Mouse (Mus musculus): ENCODE data around the gene Ppm1l. TPM values are rescaled to one million over a fixed set of nuclear protein-coding genes. Genes with fewer than 3 reads are reported as not detected.
"Not testable (repeated sequence)": the region's sequence is repeated elsewhere in the genome, so short reads cannot be mapped to it uniquely, and the experiment has no call there.

Ppm1l gene
- polyA plus RNA-seq, 1 experiment from 2014 or later, result 3.4 TPM

GRCm38 (mm10) chr3:69416112-69416511 lies 99.5 kb downstream of the Ppm1l start:
- Histone ChIP-seq H3K4me2 (ENCODE audit: low read depth, low read length) (no peak overlapping the region), H3K4me1 (ENCODE audit: control insufficient read depth, insufficient read depth, low read length) (no peaks in the 10 kb centered on the region), H3K27me3 (replicated peaks; ENCODE audit: control insufficient read depth, insufficient read depth, low read length) (no peaks in the 10 kb centered on the region), H3K4me3 (ENCODE audit: low read length) (no peak overlapping the region), H3K9ac (ENCODE audit: low read depth, low read length) (no peak overlapping the region), H3K27ac (ENCODE audit: low read length) (no peak overlapping the region), H3K9me3 (ENCODE audit: control insufficient read depth, low read length) (no peaks in the 10 kb centered on the region), H3K36me3 (ENCODE audit: control insufficient read depth, insufficient read depth, low read length) (no peaks in the 10 kb centered on the region)
- 75% methylated on average over 6 of the region's 6 CpGs for WGBS
- ATAC-seq, result no peak

DNA sequence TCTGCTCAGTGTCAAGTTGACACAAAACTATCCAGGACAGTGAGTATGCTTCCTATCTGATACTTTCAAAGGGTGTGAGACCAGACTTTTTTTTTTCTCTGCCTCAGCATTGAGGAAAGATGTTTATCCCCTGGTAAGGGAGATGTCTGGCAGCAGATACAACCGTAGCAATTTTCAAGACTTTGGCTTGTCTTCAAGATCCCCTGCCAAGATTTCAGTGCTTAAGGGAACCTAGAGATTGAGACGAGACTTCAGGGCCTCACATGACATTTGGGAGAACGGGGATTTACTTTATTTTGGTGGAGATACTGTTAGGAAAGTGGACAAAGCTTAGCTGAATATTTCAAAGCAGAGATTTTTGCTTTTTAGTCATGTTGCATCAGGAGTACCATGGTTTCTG lies 106.1 kb downstream of the Ppm1l start:
- no peaks in the 10 kb centered on the region for H3K4me1 ChIP-seq (ENCODE audit: control insufficient read depth, insufficient read depth, low read length)
- no peak overlapping the region for H3K27ac ChIP-seq (ENCODE audit: low read length)
- no peak for ATAC-seq
- no peak overlapping the region for H3K4me3 ChIP-seq (ENCODE audit: low read length)
- H3K27me3 ChIP-seq (replicated peaks; ENCODE audit: control insufficient read depth, insufficient read depth, low read length), result no peaks in the 10 kb centered on the region
- WGBS, result 51% methylated on average over 3 of the region's 3 CpGs
- no peak overlapping the region for H3K9ac ChIP-seq (ENCODE audit: low read depth, low read length)
- H3K9me3 ChIP-seq (ENCODE audit: control insufficient read depth, low read length), result no peaks in the 10 kb centered on the region
- H3K4me2 ChIP-seq (ENCODE audit: low read depth, low read length), result no peak overlapping the region
- H3K36me3 ChIP-seq (ENCODE audit: control insufficient read depth, insufficient read depth, low read length), result no peaks in the 10 kb centered on the region

DNA sequence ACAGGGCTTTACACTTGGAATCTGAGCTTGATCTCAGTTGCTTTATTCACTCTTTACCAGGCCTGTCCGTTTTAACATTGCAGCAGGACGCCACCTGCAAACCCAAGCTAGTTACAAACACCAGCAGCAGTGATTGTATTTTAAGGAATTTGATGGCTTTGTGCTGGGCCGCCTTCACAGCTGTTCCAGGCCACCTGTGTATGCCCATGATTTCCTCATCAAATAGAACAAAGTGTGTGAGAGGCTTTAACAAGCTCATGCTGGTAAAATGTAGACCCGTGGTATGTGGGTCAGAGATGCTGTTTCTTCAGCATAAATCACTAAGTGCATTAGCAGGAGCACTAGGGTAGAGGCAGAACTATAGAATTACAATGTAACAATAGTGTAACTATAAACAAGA lies 106.7 kb downstream of the Ppm1l start:
- Histone ChIP-seq H3K4me2 (ENCODE audit: low read depth, low read length) (no peak overlapping the region), H3K9me3 (ENCODE audit: control insufficient read depth, low read length) (no peaks in the 10 kb centered on the region), H3K4me1 (ENCODE audit: control insufficient read depth, insufficient read depth, low read length) (no peaks in the 10 kb centered on the region), H3K9ac (ENCODE audit: low read depth, low read length) (no peak overlapping the region), H3K27ac (ENCODE audit: low read length) (no peak overlapping the region), H3K4me3 (ENCODE audit: low read length) (no peak overlapping the region), H3K27me3 (replicated peaks; ENCODE audit: control insufficient read depth, insufficient read depth, low read length) (no peaks in the 10 kb centered on the region), H3K36me3 (ENCODE audit: control insufficient read depth, insufficient read depth, low read length) (no peaks in the 10 kb centered on the region)
- WGBS, result 65% methylated on average over 4 of the region's 4 CpGs
- no peak for ATAC-seq

- WGBS, result 81% methylated on average over 2 of the region's 2 CpGs
- H3K4me3 ChIP-seq (ENCODE audit: low read length); H3K27ac ChIP-seq (ENCODE audit: low read length); H3K27me3 ChIP-seq (replicated peaks; ENCODE audit: control insufficient read depth, insufficient read depth, low read length); H3K9me3 ChIP-seq (ENCODE audit: control insufficient read depth, low read length); H3K4me1 ChIP-seq (ENCODE audit: control insufficient read depth, insufficient read depth, low read length); H3K36me3 ChIP-seq (ENCODE audit: control insufficient read depth, insufficient read depth, low read length); H3K4me2 ChIP-seq (ENCODE audit: low read depth, low read length); H3K9ac ChIP-seq (ENCODE audit: low read depth, low read length); ATAC-seq: not testable (repeated sequence)
Measured at GRCm38 (mm10) chr3:69424781-69425180, 108.1 kb downstream of the Ppm1l start.

DNA sequence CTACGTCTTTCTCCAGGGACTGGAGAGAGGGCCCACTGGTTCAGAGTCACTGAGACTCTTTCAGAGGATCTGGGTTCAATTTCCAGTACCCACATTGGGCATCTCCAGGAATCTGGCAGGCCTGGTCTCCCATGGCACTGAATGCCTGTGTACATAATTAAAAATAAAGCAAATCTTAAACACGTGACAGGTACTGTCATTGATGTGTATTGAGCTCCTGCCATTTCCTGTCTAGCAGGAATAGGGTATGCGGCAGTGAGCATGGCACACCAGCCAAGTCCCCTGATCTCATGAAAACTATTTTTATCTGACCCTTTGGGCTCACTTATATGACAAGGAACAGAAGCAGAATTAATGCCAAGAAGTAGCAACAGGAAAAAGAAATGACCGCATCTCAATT lies 110.6 kb downstream of the Ppm1l start:
- no peaks in the 10 kb centered on the region for H3K36me3 ChIP-seq (ENCODE audit: control insufficient read depth, insufficient read depth, low read length)
- H3K4me2 ChIP-seq (ENCODE audit: low read depth, low read length), result no peak overlapping the region
- no peaks in the 10 kb centered on the region for H3K4me1 ChIP-seq (ENCODE audit: control insufficient read depth, insufficient read depth, low read length)
- 86% methylated on average over 4 of the region's 4 CpGs for WGBS
- no peak overlapping the region for H3K27ac ChIP-seq (ENCODE audit: low read length)
- no peaks in the 10 kb centered on the region for H3K27me3 ChIP-seq (replicated peaks; ENCODE audit: control insufficient read depth, insufficient read depth, low read length)
- H3K9ac ChIP-seq (ENCODE audit: low read depth, low read length), result no peak overlapping the region
- ATAC-seq, result no peak
- no peak overlapping the region for H3K4me3 ChIP-seq (ENCODE audit: low read length)
- no peaks in the 10 kb centered on the region for H3K9me3 ChIP-seq (ENCODE audit: control insufficient read depth, low read length)

DNA sequence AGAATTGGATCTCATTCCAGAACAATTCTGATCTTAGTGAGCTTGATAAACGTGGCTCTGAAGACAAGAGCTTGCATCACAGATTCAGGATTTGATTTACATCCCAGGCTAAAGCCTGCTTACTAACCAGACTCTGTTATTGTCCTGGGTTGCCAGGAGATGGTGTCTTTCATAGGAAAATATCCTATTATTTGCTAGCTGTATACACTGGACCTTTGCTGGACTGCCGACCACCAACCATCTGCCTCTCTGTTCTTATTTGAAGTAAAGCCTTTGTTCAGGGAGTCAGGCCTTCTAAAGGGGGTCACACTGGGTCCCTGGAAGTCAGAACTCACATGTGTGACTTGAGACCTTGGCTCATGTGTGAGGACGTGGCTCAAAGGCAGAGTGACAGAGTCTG lies 111.6 kb downstream of the Ppm1l start:
- no peaks in the 10 kb centered on the region for H3K36me3 ChIP-seq (ENCODE audit: control insufficient read depth, insufficient read depth, low read length)
- 72% methylated on average over 3 of the region's 3 CpGs for WGBS
- H3K4me1 ChIP-seq (ENCODE audit: control insufficient read depth, insufficient read depth, low read length), result no peaks in the 10 kb centered on the region
- no peak overlapping the region for H3K9ac ChIP-seq (ENCODE audit: low read depth, low read length)
- H3K27me3 ChIP-seq (replicated peaks; ENCODE audit: control insufficient read depth, insufficient read depth, low read length), result no peaks in the 10 kb centered on the region
- H3K27ac ChIP-seq (ENCODE audit: low read length), result no peak overlapping the region
- no peak overlapping the region for H3K4me3 ChIP-seq (ENCODE audit: low read length)
- no peaks in the 10 kb centered on the region for H3K9me3 ChIP-seq (ENCODE audit: control insufficient read depth, low read length)
- no peak overlapping the region for H3K4me2 ChIP-seq (ENCODE audit: low read depth, low read length)
- no peak for ATAC-seq

- no peaks in the 10 kb centered on the region for H3K27me3 ChIP-seq (replicated peaks; ENCODE audit: control insufficient read depth, insufficient read depth, low read length)
- ATAC-seq, result no peak
- H3K27ac ChIP-seq (ENCODE audit: low read length), result no peak overlapping the region
- H3K4me3 ChIP-seq (ENCODE audit: low read length), result no peak overlapping the region
- no peaks in the 10 kb centered on the region for H3K4me1 ChIP-seq (ENCODE audit: control insufficient read depth, insufficient read depth, low read length)
- H3K36me3 ChIP-seq (ENCODE audit: control insufficient read depth, insufficient read depth, low read length), result no peaks in the 10 kb centered on the region
- no peak overlapping the region for H3K9ac ChIP-seq (ENCODE audit: low read depth, low read length)
- no peaks in the 10 kb centered on the region for H3K9me3 ChIP-seq (ENCODE audit: control insufficient read depth, low read length)
- 91% methylated on average over 5 of the region's 5 CpGs for WGBS
- H3K4me2 ChIP-seq (ENCODE audit: low read depth, low read length), result no peak overlapping the region
Measured at GRCm38 (mm10) chr3:69429319-69429718, 112.7 kb downstream of the Ppm1l start.

DNA sequence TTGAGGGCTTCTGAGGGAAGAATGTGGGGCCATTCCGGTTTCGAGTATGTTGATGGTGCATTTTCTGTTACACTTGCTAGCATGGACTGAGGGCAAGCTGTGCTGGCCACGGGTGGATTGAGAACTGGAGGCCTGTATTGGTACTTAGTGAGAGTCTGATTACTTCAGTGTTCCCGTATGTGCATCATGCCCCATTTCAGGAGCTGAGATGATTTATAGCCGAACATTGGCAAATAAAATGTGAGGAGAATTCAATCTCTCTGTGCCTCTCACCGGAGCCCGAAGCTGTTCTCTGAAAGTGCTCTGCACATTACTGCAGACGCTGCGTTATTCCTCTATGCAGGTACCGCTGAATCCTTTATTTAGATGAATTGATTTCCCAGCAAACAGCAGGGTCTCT lies 116.9 kb downstream of the Ppm1l start:
- no peak for ATAC-seq
- WGBS, result 89% methylated on average over 10 of the region's 10 CpGs
- no peaks in the 10 kb centered on the region for H3K9me3 ChIP-seq (ENCODE audit: control insufficient read depth, low read length)

DNA sequence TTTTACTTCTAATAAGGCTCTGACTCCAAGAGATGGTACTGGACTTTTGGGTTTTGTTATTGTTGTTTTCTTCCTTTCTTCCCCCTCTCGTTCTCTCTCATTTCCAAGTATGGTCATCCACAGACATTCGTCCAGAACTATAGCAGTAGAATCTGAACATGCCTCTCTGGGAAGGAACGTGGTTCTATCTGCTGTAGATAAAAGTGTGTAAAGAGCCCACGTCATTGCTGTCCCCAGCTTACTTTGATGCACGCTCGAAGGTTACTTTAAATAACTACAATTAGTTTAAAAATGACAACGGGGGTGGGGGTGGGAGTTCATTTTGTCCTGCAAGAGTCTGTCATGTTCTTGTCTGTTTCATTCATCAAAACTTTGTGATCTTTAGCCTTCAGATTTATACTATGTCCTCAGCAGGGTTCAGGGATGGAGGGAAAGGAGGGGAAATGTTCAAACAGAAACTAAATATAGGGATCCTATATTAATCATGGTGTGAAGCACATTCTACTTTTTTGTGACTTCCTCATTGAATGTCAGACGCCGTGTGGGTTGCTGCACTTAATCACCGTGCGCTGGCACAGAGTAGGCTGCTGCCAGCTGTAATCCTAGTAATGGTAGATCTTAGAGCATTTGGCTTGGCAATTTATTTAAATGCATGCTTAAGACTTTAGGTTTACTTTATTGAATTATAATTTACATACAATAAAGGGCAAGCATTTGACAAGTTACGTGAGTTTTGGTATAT lies 122.3 kb downstream of the Ppm1l start:
- Histone ChIP-seq H3K9ac (ENCODE audit: low read depth, low read length) (no peak overlapping the region), H3K4me3 (ENCODE audit: low read length) (no peak overlapping the region), H3K4me1 (ENCODE audit: control insufficient read depth, insufficient read depth, low read length) (no peaks in the 10 kb centered on the region), H3K36me3 (ENCODE audit: control insufficient read depth, insufficient read depth, low read length) (no peaks in the 10 kb centered on the region), H3K27me3 (replicated peaks; ENCODE audit: control insufficient read depth, insufficient read depth, low read length) (no peaks in the 10 kb centered on the region), H3K4me2 (ENCODE audit: low read depth, low read length) (no peak overlapping the region), H3K9me3 (ENCODE audit: control insufficient read depth, low read length) (no peaks in the 10 kb centered on the region), H3K27ac (ENCODE audit: low read length) (no peak overlapping the region)
- ATAC-seq, result no peak
- 76% methylated on average over 12 of the region's 12 CpGs for WGBS

More for the DNA sequence above, 116.9 kb downstream of the Ppm1l start:
- Histone ChIP-seq H3K27me3 (replicated peaks; ENCODE audit: control insufficient read depth, insufficient read depth, low read length) (no peaks in the 10 kb centered on the region), H3K4me1 (ENCODE audit: control insufficient read depth, insufficient read depth, low read length) (no peaks in the 10 kb centered on the region), H3K4me3 (ENCODE audit: low read length) (no peak overlapping the region), H3K9ac (ENCODE audit: low read depth, low read length) (no peak overlapping the region), H3K4me2 (ENCODE audit: low read depth, low read length) (no peak overlapping the region), H3K27ac (ENCODE audit: low read length) (no peak overlapping the region), H3K36me3 (ENCODE audit: control insufficient read depth, insufficient read depth, low read length) (no peaks in the 10 kb centered on the region)

DNA sequence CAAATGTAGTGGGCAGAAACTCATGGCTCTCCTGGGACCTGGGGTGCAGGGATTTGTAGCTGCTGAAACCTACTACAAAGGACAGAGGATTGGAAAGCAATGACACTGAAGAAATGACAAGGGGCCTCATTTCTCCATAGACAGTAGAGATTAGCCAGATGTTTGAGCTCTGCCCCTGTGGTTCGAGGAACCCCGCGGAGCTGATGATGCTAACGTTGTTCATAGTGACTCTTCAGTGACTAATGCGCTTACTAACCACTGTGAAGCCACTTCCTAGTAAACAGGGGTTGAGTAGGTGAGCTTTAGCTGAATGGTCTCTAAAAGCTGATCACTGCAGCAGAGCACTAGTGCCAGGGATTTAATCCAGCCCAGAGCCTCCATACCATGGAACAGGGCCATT lies 124.1 kb downstream of the Ppm1l start:
- Histone ChIP-seq H3K9me3 (ENCODE audit: control insufficient read depth, low read length) (no peaks in the 10 kb centered on the region), H3K27me3 (replicated peaks; ENCODE audit: control insufficient read depth, insufficient read depth, low read length) (no peaks in the 10 kb centered on the region), H3K9ac (ENCODE audit: low read depth, low read length) (no peak overlapping the region), H3K4me1 (ENCODE audit: control insufficient read depth, insufficient read depth, low read length) (no peaks in the 10 kb centered on the region), H3K4me3 (ENCODE audit: low read length) (no peak overlapping the region), H3K27ac (ENCODE audit: low read length) (no peak overlapping the region), H3K4me2 (ENCODE audit: low read depth, low read length) (no peak overlapping the region), H3K36me3 (ENCODE audit: control insufficient read depth, insufficient read depth, low read length) (no peaks in the 10 kb centered on the region)
- 64% methylated on average over 5 of the region's 5 CpGs for WGBS
- ATAC-seq, result no peak

Data from intestine, embryonic 16.5 days (tissue).